Mouse (Mus musculus) liver, embryonic 14.5 days (tissue): ENCODE results near the gene Sh3gl1.

ENCODE experiments used
- CTCF ChIP-seq: IDR thresholded peaks from 2 replicates; pipeline ENCODE4 v1.5.1; 2016; ENCODE audit warnings: antibody characterized with exemption, low read depth, control low read depth
- EP300 ChIP-seq: IDR thresholded peaks from 2 replicates; pipeline ENCODE4 v1.6.1; 2016; ENCODE audit warnings: antibody characterized with exemption, low read depth

GRCm38 (mm10) chr17:56036901-56037287, 459 bp upstream of the Sh3gl1 start:
- TF ChIP-seq CTCF (no peak), EP300 (no peak)
